Mouse (Mus musculus): ENCODE measurements at regions not wholly inside any gene's neighbourhood (a gene's known extent, or its start where the extent isn't known, plus 50 kb on each side); places are given as distances from the start of the nearest gene placed in this dataset.

DNA sequence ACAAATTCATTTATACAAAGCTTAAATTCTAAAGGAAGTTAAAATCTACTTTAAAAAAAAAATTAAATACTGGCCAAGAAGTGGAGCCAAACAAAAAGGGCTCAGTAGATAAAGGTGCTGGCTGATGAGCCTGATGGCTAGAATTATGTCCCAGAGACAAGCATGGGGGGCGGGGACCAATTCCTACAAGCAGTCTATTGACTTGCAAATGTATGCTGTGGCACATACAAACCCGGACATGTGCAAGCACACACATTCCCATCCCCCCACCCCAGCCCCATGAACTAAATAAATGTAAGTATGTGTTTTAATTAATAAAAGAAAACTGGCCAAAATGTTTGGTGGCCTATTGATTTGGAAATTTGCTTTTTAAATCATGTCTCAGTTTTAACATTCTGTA lies 366.7 kb upstream of the Cblb start:
- DNase-seq (ENCODE audit: low spot score) (no peak), ATAC-seq (no peak)
- TF ChIP-seq CTCF (IDR thresholded peaks at IDR 0.05; ENCODE audit: low read depth): no peak
- Histone ChIP-seq H3K36me3 (ENCODE audit: insufficient read depth, low read length) (no peaks in the 10 kb centered on the region), H3K4me3 (ENCODE audit: low read length) (no peak overlapping the region), H3K4me2 (ENCODE audit: low read depth, low read length) (no peak overlapping the region), H3K27me3 (ENCODE audit: insufficient read depth, low read length) (no peaks in the 10 kb centered on the region), H3K9ac (replicated peaks; ENCODE audit: low read length) (no peak overlapping the region), H3K4me1 (ENCODE audit: insufficient read depth, low read length) (no peaks in the 10 kb centered on the region), H3K9me3 (ENCODE audit: low read length) (no peaks in the 10 kb centered on the region), H3K27ac (no peak overlapping the region)
- WGBS: 46% methylated on average over 2 of the region's 2 CpGs

DNA sequence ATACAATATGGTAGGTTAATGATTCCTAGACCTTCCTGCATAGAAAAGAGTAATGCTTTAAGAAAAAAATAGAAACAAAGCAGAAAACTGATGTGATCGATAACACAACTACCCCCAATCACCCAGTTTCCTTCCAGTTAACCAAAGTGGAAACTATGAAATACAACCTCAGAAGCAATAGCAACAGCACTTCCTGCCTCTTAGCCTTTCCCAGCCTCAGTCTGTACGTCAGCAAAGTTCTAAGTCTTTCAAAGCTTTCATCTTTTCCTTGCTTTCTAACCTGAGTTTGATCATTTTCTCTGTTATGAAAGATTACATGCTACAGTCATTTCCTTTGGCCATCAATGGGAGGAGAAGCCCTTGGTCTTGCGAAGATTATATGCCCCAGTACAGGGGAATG lies 355.9 kb upstream of the Cblb start:
- Histone ChIP-seq H3K9ac (replicated peaks; ENCODE audit: low read length) (no peak overlapping the region), H3K36me3 (ENCODE audit: insufficient read depth, low read length) (no peaks in the 10 kb centered on the region), H3K4me1 (ENCODE audit: insufficient read depth, low read length) (no peaks in the 10 kb centered on the region), H3K4me2 (ENCODE audit: low read depth, low read length) (no peak overlapping the region), H3K9me3 (ENCODE audit: low read length) (no peaks in the 10 kb centered on the region), H3K27ac (no peak overlapping the region), H3K27me3 (ENCODE audit: insufficient read depth, low read length) (no peaks in the 10 kb centered on the region), H3K4me3 (ENCODE audit: low read length) (no peak overlapping the region)
- no peak for DNase-seq (ENCODE audit: low spot score)
- WGBS: 89% methylated on average over 3 of the region's 3 CpGs
- ATAC-seq: no peak
- no peak for TF ChIP-seq CTCF (IDR thresholded peaks at IDR 0.05; ENCODE audit: low read depth)

DNA sequence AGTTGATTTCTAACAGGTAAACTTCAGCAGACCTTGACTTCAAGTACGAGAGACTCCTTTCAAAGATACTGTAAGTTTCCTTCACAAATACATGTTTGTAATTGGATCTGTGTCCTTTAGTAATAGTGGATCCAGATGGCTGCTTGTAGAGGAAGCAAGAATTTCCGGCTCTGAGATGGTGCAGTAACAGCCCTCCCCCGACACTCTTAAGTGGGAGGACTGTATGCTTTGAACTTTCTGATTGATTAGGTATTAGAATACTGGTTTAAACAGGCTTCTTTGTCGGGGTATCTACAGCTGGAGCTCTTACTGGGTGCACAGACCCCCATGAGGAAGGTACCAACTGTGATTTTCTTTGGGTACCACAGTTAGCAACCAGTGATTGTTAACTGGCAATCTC lies 355.0 kb upstream of the Cblb start:
- H3K36me3 ChIP-seq (ENCODE audit: insufficient read depth, low read length): no peaks in the 10 kb centered on the region
- H3K4me1 ChIP-seq (ENCODE audit: insufficient read depth, low read length): no peaks in the 10 kb centered on the region
- H3K9me3 ChIP-seq (ENCODE audit: low read length): no peaks in the 10 kb centered on the region
- no peak overlapping the region for H3K27ac ChIP-seq
- TF ChIP-seq CTCF (IDR thresholded peaks at IDR 0.05; ENCODE audit: low read depth): no peak
- no peak overlapping the region for H3K4me3 ChIP-seq (ENCODE audit: low read length)
- WGBS: 70% methylated on average over 4 of the region's 4 CpGs
- no peaks in the 10 kb centered on the region for H3K27me3 ChIP-seq (ENCODE audit: insufficient read depth, low read length)
- no peak overlapping the region for H3K4me2 ChIP-seq (ENCODE audit: low read depth, low read length)
- ATAC-seq (no peak), DNase-seq (ENCODE audit: low spot score) (no peak)
- no peak overlapping the region for H3K9ac ChIP-seq (replicated peaks; ENCODE audit: low read length)

DNA sequence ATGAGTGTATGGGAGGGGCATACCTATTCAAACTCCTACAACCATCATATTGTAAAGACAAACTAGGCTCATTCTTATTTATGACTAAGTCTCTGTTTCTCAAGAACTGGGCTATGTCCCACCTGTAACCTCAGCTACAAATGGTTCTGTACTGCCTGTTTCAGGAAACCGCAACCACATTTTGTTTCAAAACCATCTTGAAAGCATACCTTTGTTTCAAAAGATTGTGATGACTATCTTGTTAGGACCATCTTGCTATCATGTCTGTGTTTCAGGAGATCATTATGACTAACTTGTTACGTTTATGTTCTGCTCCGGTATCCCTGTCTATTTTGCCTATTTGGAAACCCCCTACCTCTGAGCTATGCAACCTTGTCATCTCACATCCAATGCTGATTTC lies 340.2 kb upstream of the Cblb start:
- DNase-seq (ENCODE audit: low spot score) (no peak), ATAC-seq (no peak)
- no peak for TF ChIP-seq CTCF (IDR thresholded peaks at IDR 0.05; ENCODE audit: low read depth)
- H3K4me1 ChIP-seq (ENCODE audit: insufficient read depth, low read length): no peaks in the 10 kb centered on the region
- no peaks in the 10 kb centered on the region for H3K27me3 ChIP-seq (ENCODE audit: insufficient read depth, low read length)
- H3K4me2 ChIP-seq (ENCODE audit: low read depth, low read length): no peak overlapping the region
- no peak overlapping the region for H3K27ac ChIP-seq
- 96% methylated on average over 3 of the region's 3 CpGs for WGBS
- no peak overlapping the region for H3K9ac ChIP-seq (replicated peaks; ENCODE audit: low read length)
- H3K4me3 ChIP-seq (ENCODE audit: low read length): no peak overlapping the region
- H3K9me3 ChIP-seq (ENCODE audit: low read length): no peaks in the 10 kb centered on the region
- no peaks in the 10 kb centered on the region for H3K36me3 ChIP-seq (ENCODE audit: insufficient read depth, low read length)

DNA sequence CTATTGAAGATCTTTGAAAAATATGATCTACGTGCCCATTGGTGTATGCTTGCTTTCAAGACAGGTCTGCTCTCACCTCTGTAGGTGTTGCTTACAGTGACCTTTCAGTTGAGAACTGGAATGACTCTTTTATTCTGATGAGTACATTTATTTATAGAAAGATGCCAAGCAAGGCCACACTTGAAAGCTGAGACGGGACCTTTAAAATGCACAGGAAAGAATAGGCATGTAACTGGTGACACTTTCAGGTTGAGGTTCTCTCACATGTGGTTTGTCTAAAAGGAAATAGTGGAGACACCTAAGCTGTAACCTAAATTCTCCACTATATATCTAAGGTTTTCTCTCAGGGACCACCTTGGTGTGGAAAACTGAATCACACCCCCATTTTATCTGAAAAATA lies 326.0 kb upstream of the Cblb start:
- ATAC-seq: no peak
- Histone ChIP-seq H3K36me3 (ENCODE audit: insufficient read depth, low read length) (no peaks in the 10 kb centered on the region), H3K9me3 (ENCODE audit: low read length) (no peaks in the 10 kb centered on the region), H3K27ac (no peak overlapping the region), H3K4me2 (ENCODE audit: low read depth, low read length) (no peak overlapping the region), H3K27me3 (ENCODE audit: insufficient read depth, low read length) (no peaks in the 10 kb centered on the region), H3K4me3 (ENCODE audit: low read length) (no peak overlapping the region), H3K4me1 (ENCODE audit: insufficient read depth, low read length) (no peaks in the 10 kb centered on the region), H3K9ac (replicated peaks; ENCODE audit: low read length) (no peak overlapping the region)
- WGBS: 89% methylated on average over 2 of the region's 2 CpGs
- DNase-seq (ENCODE audit: low spot score): no peak
- TF ChIP-seq CTCF (IDR thresholded peaks at IDR 0.05; ENCODE audit: low read depth): no peak

DNA sequence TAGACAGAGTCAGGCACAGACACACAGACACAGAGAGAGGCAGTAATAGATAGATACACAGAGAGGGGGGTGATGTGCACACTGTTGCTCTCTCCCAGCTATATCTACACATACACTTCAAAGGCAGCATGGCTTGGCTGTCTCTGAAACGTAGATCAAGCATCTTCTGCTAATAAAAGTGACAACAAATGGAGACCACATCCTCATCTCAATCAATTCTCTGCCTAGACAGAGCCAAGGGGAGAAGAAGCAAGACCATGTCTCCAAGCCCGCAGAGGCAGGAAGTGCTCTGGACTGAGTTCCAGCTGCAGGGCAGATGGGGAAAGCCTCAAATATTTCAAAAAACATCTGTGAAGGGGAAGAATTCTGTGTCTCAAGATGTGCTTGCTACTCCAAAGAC lies 312.3 kb upstream of the Cblb start:
- H3K36me3 ChIP-seq (ENCODE audit: insufficient read depth, low read length): no peaks in the 10 kb centered on the region
- DNase-seq (ENCODE audit: low spot score) (no peak), ATAC-seq (no peak)
- TF ChIP-seq CTCF (IDR thresholded peaks at IDR 0.05; ENCODE audit: low read depth): no peak
- no peaks in the 10 kb centered on the region for H3K27me3 ChIP-seq (ENCODE audit: insufficient read depth, low read length)
- no peak overlapping the region for H3K4me3 ChIP-seq (ENCODE audit: low read length)
- H3K9me3 ChIP-seq (ENCODE audit: low read length): no peaks in the 10 kb centered on the region
- H3K4me2 ChIP-seq (ENCODE audit: low read depth, low read length): no peak overlapping the region
- H3K27ac ChIP-seq: no peak overlapping the region
- no peaks in the 10 kb centered on the region for H3K4me1 ChIP-seq (ENCODE audit: insufficient read depth, low read length)
- H3K9ac ChIP-seq (replicated peaks; ENCODE audit: low read length): no peak overlapping the region
- WGBS: 80% methylated on average over 2 of the region's 2 CpGs

DNA sequence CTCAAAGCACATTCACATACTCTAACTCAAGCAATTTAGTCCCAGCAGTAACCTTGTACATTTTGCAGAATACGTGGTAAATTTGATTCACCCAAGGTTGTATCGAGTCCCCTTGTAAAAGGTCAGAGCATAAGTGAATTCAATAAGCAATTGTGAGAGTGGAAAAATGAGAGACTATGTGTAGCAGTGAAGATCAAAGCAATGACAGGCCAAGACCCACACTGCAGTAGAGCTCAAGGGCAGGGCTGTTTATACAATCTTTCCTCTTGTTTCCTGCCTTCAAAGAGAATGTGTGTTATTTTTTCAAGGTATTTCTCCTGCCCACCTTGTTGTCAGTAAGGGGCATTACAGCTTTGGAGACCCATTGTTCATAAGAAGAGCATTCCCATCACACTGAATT lies 311.4 kb upstream of the Cblb start:
- WGBS: 85% methylated on average over 2 of the region's 2 CpGs
- H3K4me1 ChIP-seq (ENCODE audit: insufficient read depth, low read length): no peaks in the 10 kb centered on the region
- H3K36me3 ChIP-seq (ENCODE audit: insufficient read depth, low read length): no peaks in the 10 kb centered on the region
- no peaks in the 10 kb centered on the region for H3K27me3 ChIP-seq (ENCODE audit: insufficient read depth, low read length)
- no peak for TF ChIP-seq CTCF (IDR thresholded peaks at IDR 0.05; ENCODE audit: low read depth)
- no peak overlapping the region for H3K9ac ChIP-seq (replicated peaks; ENCODE audit: low read length)
- no peak overlapping the region for H3K4me3 ChIP-seq (ENCODE audit: low read length)
- H3K9me3 ChIP-seq (ENCODE audit: low read length): no peaks in the 10 kb centered on the region
- H3K4me2 ChIP-seq (ENCODE audit: low read depth, low read length): no peak overlapping the region
- DNase-seq (ENCODE audit: low spot score): no peak
- no peak overlapping the region for H3K27ac ChIP-seq
- no peak for ATAC-seq

Data from hindbrain, postnatal 0 days (tissue).